Mouse (Mus musculus): ENCODE data around the gene Patl2. TPM values are rescaled to one million over a fixed set of nuclear protein-coding genes. Genes with fewer than 3 reads are reported as not detected.

Patl2 gene
- total and polyA plus RNA-seq, 2 experiments from 2014 or later = 0.05 TPM; not detected in 1

GRCm38 (mm10) chr2:122161542-122161941 is 24.4 kb downstream of the Patl2 start:
- Histone ChIP-seq H3K36me3 (replicated peaks; ENCODE audit: control insufficient read depth, insufficient read depth, low read length) (no peaks in the 10 kb centered on the region), H3K27ac (ENCODE audit: low read depth) (peak overlapping the region; percentile 61), H3K4me2 (ENCODE audit: low read depth, low read length) (0 out of 2 replicates have a peak overlapping the region, but pooled peaks have one; percentile 17), H3K4me3 (ENCODE audit: low read depth, low read length) (no peak overlapping the region), H3K4me1 (ENCODE audit: control insufficient read depth, insufficient read depth) (peaks cover 4% of the 10 kb centered on the region), H3K9ac (replicated peaks; ENCODE audit: low read depth, low read length) (no peak overlapping the region), H3K27me3 (ENCODE audit: control insufficient read depth, insufficient read depth, low read length) (no peaks in the 10 kb centered on the region), H3K9me3 (replicated peaks; ENCODE audit: control insufficient read depth, low read length) (no peaks in the 10 kb centered on the region)
- TF ChIP-seq EP300 (IDR thresholded peaks at IDR 0.05; ENCODE audit: low read depth) (no peak), CTCF (IDR thresholded peaks at IDR 0.05; ENCODE audit: low read depth) (no peak)
- WGBS = 9% methylated on average over 4 of the region's 4 CpGs
- DNase-seq (ENCODE audit: low spot score) (peak; percentile 85), ATAC-seq (ENCODE audit: insufficient read depth, low read depth) (peak; percentile 79)

- DNase-seq (ENCODE audit: low spot score) (peak; percentile 85), ATAC-seq (ENCODE audit: insufficient read depth, low read depth) (peak; percentile 70)
- Histone ChIP-seq H3K36me3 (replicated peaks; ENCODE audit: control insufficient read depth, insufficient read depth, low read length) (no peaks in the 10 kb centered on the region), H3K27me3 (ENCODE audit: control insufficient read depth, insufficient read depth, low read length) (no peaks in the 10 kb centered on the region), H3K4me3 (ENCODE audit: low read depth, low read length) (no peak within 1 kb of the TSS), H3K4me1 (ENCODE audit: control insufficient read depth, insufficient read depth) (peaks cover 4% of the 10 kb centered on the region), H3K4me2 (ENCODE audit: low read depth, low read length) (0 out of 2 replicates have a peak within 1 kb of the TSS, but pooled peaks have one; percentile 17), H3K9me3 (replicated peaks; ENCODE audit: control insufficient read depth, low read length) (no peaks in the 10 kb centered on the region), H3K27ac (ENCODE audit: low read depth) (peak within 1 kb of the TSS; percentile 61), H3K9ac (replicated peaks; ENCODE audit: low read depth, low read length) (no peak within 1 kb of the TSS)
- 32% methylated on average over 2 of the region's 2 CpGs for WGBS
- TF ChIP-seq EP300 (IDR thresholded peaks at IDR 0.05; ENCODE audit: low read depth) (no peak), CTCF (IDR thresholded peaks at IDR 0.05; ENCODE audit: low read depth) (peak; percentile 91)
These were observed 25.3 kb downstream of the Patl2 start, which contains the start of gene Trim69 for GRCm38 (mm10) chr2:122160680-122161079. TSS of gene Trim69 (plus strand) at chr2:122160700.

- H3K36me3 ChIP-seq (replicated peaks; ENCODE audit: control insufficient read depth, insufficient read depth, low read length) = peaks cover 7% of the 10 kb centered on the region; the same call in 1 of the 2 replicates
- DNase-seq (ENCODE audit: low spot score) = no peak
- 88% methylated on average over 6 of the region's 6 CpGs for WGBS
- ATAC-seq (ENCODE audit: insufficient read depth, low read depth) = no peak
- peaks cover 4% of the 10 kb centered on the region for H3K4me1 ChIP-seq (ENCODE audit: control insufficient read depth, insufficient read depth)
- H3K4me3 ChIP-seq (ENCODE audit: low read depth, low read length) = no peak overlapping the region
- H3K9ac ChIP-seq (replicated peaks; ENCODE audit: low read depth, low read length) = no peak overlapping the region
- H3K9me3 ChIP-seq (replicated peaks; ENCODE audit: control insufficient read depth, low read length) = no peaks in the 10 kb centered on the region
- TF ChIP-seq CTCF (IDR thresholded peaks at IDR 0.05; ENCODE audit: low read depth) (no peak), EP300 (IDR thresholded peaks at IDR 0.05; ENCODE audit: low read depth) (no peak)
- H3K27ac ChIP-seq (ENCODE audit: low read depth) = no peak overlapping the region
- no peak overlapping the region for H3K4me2 ChIP-seq (ENCODE audit: low read depth, low read length)
- H3K27me3 ChIP-seq (ENCODE audit: control insufficient read depth, insufficient read depth, low read length) = no peaks in the 10 kb centered on the region
These were observed 26.3 kb downstream of the Patl2 start for GRCm38 (mm10) chr2:122159667-122160066.

GRCm38 (mm10) chr2:122158362-122158802 is 27.6 kb downstream of the Patl2 start:
- no peaks in the 10 kb centered on the region for H3K27me3 ChIP-seq (ENCODE audit: control insufficient read depth, insufficient read depth, low read length)
- TF ChIP-seq CTCF (IDR thresholded peaks at IDR 0.05; ENCODE audit: low read depth) = no peak
- TF ChIP-seq EP300 (IDR thresholded peaks at IDR 0.05; ENCODE audit: low read depth) = no peak
- H3K4me1 ChIP-seq (ENCODE audit: control insufficient read depth, insufficient read depth) = peaks cover 4% of the 10 kb centered on the region
- no peaks in the 10 kb centered on the region for H3K9me3 ChIP-seq (replicated peaks; ENCODE audit: control insufficient read depth, low read length)
- H3K27ac ChIP-seq (ENCODE audit: low read depth) = no peak overlapping the region
- H3K4me3 ChIP-seq (ENCODE audit: low read depth, low read length) = no peak overlapping the region
- DNase-seq (ENCODE audit: low spot score) (no peak), ATAC-seq (ENCODE audit: insufficient read depth, low read depth) (no peak)
- 28% methylated on average over 6 of the region's 6 CpGs for WGBS
- peaks cover 10% of the 10 kb centered on the region for H3K36me3 ChIP-seq (replicated peaks; ENCODE audit: control insufficient read depth, insufficient read depth, low read length)
- no peak overlapping the region for H3K9ac ChIP-seq (replicated peaks; ENCODE audit: low read depth, low read length)
- no peak overlapping the region for H3K4me2 ChIP-seq (ENCODE audit: low read depth, low read length)

- ATAC-seq (ENCODE audit: insufficient read depth, low read depth) (no peak), DNase-seq (ENCODE audit: low spot score) (no peak)
- peaks cover 4% of the 10 kb centered on the region for H3K4me1 ChIP-seq (ENCODE audit: control insufficient read depth, insufficient read depth)
- TF ChIP-seq EP300 (IDR thresholded peaks at IDR 0.05; ENCODE audit: low read depth) (no peak), CTCF (IDR thresholded peaks at IDR 0.05; ENCODE audit: low read depth) (no peak)
- H3K27me3 ChIP-seq (ENCODE audit: control insufficient read depth, insufficient read depth, low read length) = no peaks in the 10 kb centered on the region
- peaks cover 17% of the 10 kb centered on the region for H3K36me3 ChIP-seq (replicated peaks; ENCODE audit: control insufficient read depth, insufficient read depth, low read length)
- H3K9me3 ChIP-seq (replicated peaks; ENCODE audit: control insufficient read depth, low read length) = no peaks in the 10 kb centered on the region
- H3K9ac ChIP-seq (replicated peaks; ENCODE audit: low read depth, low read length) = no peak overlapping the region
- no peak overlapping the region for H3K4me3 ChIP-seq (ENCODE audit: low read depth, low read length)
- H3K27ac ChIP-seq (ENCODE audit: low read depth) = no peak overlapping the region
- no peak overlapping the region for H3K4me2 ChIP-seq (ENCODE audit: low read depth, low read length)
These were observed 28.4 kb downstream of the Patl2 start for GRCm38 (mm10) chr2:122157561-122157960.

Data from heart, postnatal 0 days (tissue).